20 mouse cellular contexts compared by ENCODE assay signal in the genomic region with DNA sequence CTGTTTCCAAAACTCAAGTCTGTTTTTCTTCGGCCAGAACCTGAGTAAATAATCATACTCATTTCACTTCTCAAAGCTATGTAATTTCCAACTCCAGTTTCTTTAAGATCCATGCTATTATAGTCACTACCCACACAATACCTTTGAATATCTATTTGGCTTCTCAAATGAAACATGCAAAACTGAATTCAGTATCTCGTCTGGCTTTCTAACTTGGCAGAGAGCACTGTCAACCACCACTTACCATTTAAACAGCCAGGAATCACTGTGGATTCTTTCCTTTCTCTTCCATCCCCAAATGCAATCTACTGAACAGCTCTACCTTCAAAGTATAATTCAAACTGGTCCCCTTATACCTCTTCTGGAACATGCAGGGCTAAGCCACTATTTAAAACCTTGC.
A peak's percentile ranks its signal among the peaks of the same experiment; 100 is the strongest.
DNase-seq lines count a peak whose midpoint lies in the region; ATAC-seq lines count a peak whose summit lies in the region.
"Had no signal": no experiment of that assay in that cellular context is flagged by ENCODE, and none has a peak within 500 bp of the region (broad histone marks: within the 10 kb centered on the region; RNA-seq: fewer than 3 reads in every experiment).

No protein-coding gene starts in this region.

- peak; percentile 88 for ATAC-seq in frontal cortex, adult (ENCODE audit: low TSS enrichment)
- ATAC-seq: activated CD4-positive, CD25-positive, alpha-beta regulatory T cell, adult 4 months; CD4-positive, CD25-positive, alpha-beta regulatory T cell, adult 4 months; Patski had no signal

- no peak for DNase-seq in frontal cortex, postnatal 25 days (ENCODE audit: low spot score in 2 of 2)
- DNase-seq in brain, adult 2 months (ENCODE audit: low read depth, low spot score) = peak; percentile 39
- DNase-seq in telencephalon, adult 2 months (ENCODE audit: low read depth, low spot score) = peak; percentile 55
- no peak for DNase-seq in spleen, postnatal 14 days (ENCODE audit: low spot score in 2 of 2)
- DNase-seq in spleen, postnatal 36 days (ENCODE audit: low spot score in 2 of 2) = no peak
- DNase-seq: adrenal gland, adult 2 months; adrenal gland, adult 8-10 months; adrenal gland, postnatal 10 days; adrenal gland, postnatal 14 days; adrenal gland, postnatal 25 days; adrenal gland, postnatal 36 days; B cell, adult 2 months; cerebellum, adult 11 months; cerebellum, adult 11-12 months; cerebellum, adult 18-20 months; cerebellum, adult 2 months had no signal

Comparison
In these comparisons a context has a peak if more than half of its experiments do, and no peak if none do; other contexts are left out.
1. DNase-seq: peak in brain, adult 2 months (single experiment) and telencephalon, adult 2 months (single experiment); none in frontal cortex, postnatal 25 days (0 of 2), spleen, postnatal 14 days (0 of 2) and spleen, postnatal 36 days (0 of 2).